Comparison of ENCODE assay signal across 8 mouse cellular contexts in genomic region chr19:55103081-55103830, GRCm38 (mm10). TPM values are rescaled to one million over a fixed set of nuclear protein-coding genes. Genes with fewer than 3 reads are reported as not detected.
A peak's percentile ranks its signal among the peaks of the same experiment; 100 is the strongest.
DNase-seq lines count a peak whose midpoint lies in the region; ATAC-seq and TF ChIP-seq lines count a peak whose summit lies in the region.

No protein-coding gene starts in this region.

- WGBS in forebrain, postnatal 0 days, result 61% methylated on average over 11 of the region's 11 CpGs
- 70% methylated on average over 11 of the region's 11 CpGs for WGBS in forebrain, embryonic 14.5 days
- 41% methylated on average over 11 of the region's 11 CpGs for WGBS in stomach, embryonic 16.5 days

- no peaks in the 10 kb centered on the region for H3K27me3 ChIP-seq in forebrain, postnatal 0 days (ENCODE audit: insufficient read depth, low read length)
- H3K27me3 ChIP-seq in forebrain, embryonic 14.5 days (replicated peaks; ENCODE audit: control insufficient read depth, insufficient read depth, low read length), result no peaks in the 10 kb centered on the region
- H3K27me3 ChIP-seq in stomach, embryonic 16.5 days (ENCODE audit: control insufficient read depth, insufficient read depth, low read length), result no peaks in the 10 kb centered on the region

- 0 out of 2 replicates have a peak, but pooled peaks cover 7% of the 10 kb centered on the region for H3K4me1 ChIP-seq in forebrain, postnatal 0 days (ENCODE audit: insufficient read depth)
- H3K4me1 ChIP-seq in forebrain, embryonic 14.5 days (ENCODE audit: control insufficient read depth, insufficient read depth, low read length), result 0 out of 2 replicates have a peak, but pooled peaks cover 7% of the 10 kb centered on the region
- H3K4me1 ChIP-seq in stomach, embryonic 16.5 days (ENCODE audit: control insufficient read depth, insufficient read depth, low read length), result peaks cover 10% of the 10 kb centered on the region

- H3K9ac ChIP-seq in forebrain, postnatal 0 days, result no peak overlapping the region
- no peak overlapping the region for H3K9ac ChIP-seq in forebrain, embryonic 14.5 days (ENCODE audit: low read length)
- H3K9ac ChIP-seq in stomach, embryonic 16.5 days (ENCODE audit: low read length), result no peak overlapping the region

- no peak overlapping the region for H3K4me3 ChIP-seq in forebrain, postnatal 0 days (ENCODE audit: low read depth, low read length)
- H3K4me3 ChIP-seq in forebrain, embryonic 14.5 days (ENCODE audit: low read depth, low read length), result no peak overlapping the region
- no peak overlapping the region for H3K4me3 ChIP-seq in stomach, embryonic 16.5 days (replicated peaks; ENCODE audit: low read length)

- DNase-seq in forebrain, postnatal 0 days, result peak; percentile 22
- DNase-seq in forebrain, embryonic 14.5 days (ENCODE audit: low spot score), result no peak
- peak; percentile 86 for DNase-seq in NIH3T3 (ENCODE audit: low read depth)
- DNase-seq in gastrocnemius, postnatal 14 days, result peak; percentile 72
- peak; percentile 79 for DNase-seq in kidney, postnatal 14 days
- DNase-seq in lung, postnatal 25 days (ENCODE audit: low spot score), result peak; percentile 73
- DNase-seq in spleen, postnatal 36 days (ENCODE audit: low spot score in 2 of 2), result no peak

- ATAC-seq in forebrain, postnatal 0 days, result no peak
- no peak for ATAC-seq in forebrain, embryonic 14.5 days
- no peak for ATAC-seq in stomach, embryonic 16.5 days (ENCODE audit: insufficient read depth, low FRiP score)

- no peak overlapping the region for H3K4me2 ChIP-seq in forebrain, postnatal 0 days (ENCODE audit: low read depth)
- no peak overlapping the region for H3K4me2 ChIP-seq in forebrain, embryonic 14.5 days (ENCODE audit: low read length)
- peak overlapping the region; percentile 10; the same call in 1 of the 2 replicates for H3K4me2 ChIP-seq in stomach, embryonic 16.5 days (ENCODE audit: low read depth, low read length)

- no peak for TF ChIP-seq CTCF in forebrain, postnatal 0 days (IDR thresholded peaks at IDR 0.05; ENCODE audit: low read depth)

- no peak overlapping the region for H3K27ac ChIP-seq in forebrain, postnatal 0 days (ENCODE audit: low read depth, low read length)
- H3K27ac ChIP-seq in forebrain, embryonic 14.5 days (ENCODE audit: low read depth, low read length), result no peak overlapping the region
- peak overlapping the region; percentile 44; the same call in 1 of the 2 replicates for H3K27ac ChIP-seq in stomach, embryonic 16.5 days (ENCODE audit: low read length)

- no peaks in the 10 kb centered on the region for H3K9me3 ChIP-seq in forebrain, postnatal 0 days (ENCODE audit: low read length)
- no peaks in the 10 kb centered on the region for H3K9me3 ChIP-seq in forebrain, embryonic 14.5 days (replicated peaks; ENCODE audit: control insufficient read depth, low read length)
- H3K9me3 ChIP-seq in stomach, embryonic 16.5 days (replicated peaks; ENCODE audit: control insufficient read depth, low read length), result no peaks in the 10 kb centered on the region

- H3K36me3 ChIP-seq in forebrain, postnatal 0 days (ENCODE audit: insufficient read depth), result no peaks in the 10 kb centered on the region
- no peaks in the 10 kb centered on the region for H3K36me3 ChIP-seq in forebrain, embryonic 14.5 days (ENCODE audit: control insufficient read depth, insufficient read depth, low read length)
- H3K36me3 ChIP-seq in stomach, embryonic 16.5 days (ENCODE audit: control insufficient read depth, insufficient read depth, low read length), result no peaks in the 10 kb centered on the region

- intact Hi-C loops in gastrocnemius, postnatal 14 days (cut with DNase I; ENCODE audit: low total_unique reads), result no loop called here

RNA-seq across cellular contexts. Expression of gene Gpam, which starts 23.8 kb away (rescaled TPM):
- total RNA-seq in forebrain, postnatal 0 days (2014; rRNA removed), result 58.6 and 61.4 TPM in 2 replicates
- 15.8 and 20.6 TPM in 2 replicates for polyA plus RNA-seq in forebrain, postnatal 0 days (2015; fragmentation: Nextera tagmentation; extraction: Ambion mirVana)
- 17.2 and 21.5 TPM in 2 replicates for polyA plus RNA-seq in forebrain, embryonic 14.5 days (2014; fragmentation: Nextera tagmentation; extraction: Ambion mirVana)
- 100 to 1,000 TPM; 118 to 123 TPM for total RNA-seq in gastrocnemius, postnatal 14 days (2021)
- polyA plus RNA-seq in stomach, embryonic 16.5 days (2015; fragmentation: Nextera tagmentation; extraction: Ambion mirVana), result 21.2 and 23.3 TPM in 2 replicates

Comparison
In these comparisons a context has a peak if more than half of its experiments do, and no peak if none do; other contexts are left out.
1. DNase-seq: peak in forebrain, postnatal 0 days (single experiment), NIH3T3 (single experiment), gastrocnemius, postnatal 14 days (single experiment), kidney, postnatal 14 days (single experiment) and lung, postnatal 25 days (single experiment); none in forebrain, embryonic 14.5 days (single experiment) and spleen, postnatal 36 days (0 of 2).